Mouse (Mus musculus): ENCODE results near the gene Ifnar2. TPM values are rescaled to one million over a fixed set of nuclear protein-coding genes. Genes with fewer than 3 reads are reported as not detected.
A peak's percentile ranks its signal among the peaks of the same experiment; 100 is the strongest.

Gene Ifnar2
- total and polyA plus RNA-seq, 3 experiments = 33.1 to 34.9 (median 34.5) TPM

DNA sequence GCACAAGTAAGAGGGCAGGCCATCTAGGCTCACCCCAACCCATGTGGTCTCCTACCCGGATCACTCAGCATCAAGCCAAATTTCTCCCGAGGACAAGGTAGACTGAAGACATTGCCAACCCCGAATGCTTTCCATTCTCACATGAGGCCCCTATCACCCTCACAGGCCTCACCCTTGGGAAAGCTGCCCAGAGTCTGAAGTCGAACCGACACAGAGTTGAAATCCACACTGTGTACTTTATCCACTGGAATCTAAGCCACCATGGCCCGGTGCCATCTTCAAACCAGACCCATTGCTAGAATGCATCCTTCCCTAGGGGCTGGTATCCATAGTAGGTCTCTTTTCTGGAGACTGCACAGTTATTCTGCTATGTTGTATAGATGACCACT, 74.9 kb downstream of the Ifnar2 start:
- Histone ChIP-seq H3K9ac (ENCODE audit: insufficient read depth, low read depth) (no peak overlapping the region), H3K4me3 (replicated peaks in 1 of 3; ENCODE audit: low read depth in 2 of 3, low read length in 2 of 3, poor library complexity in 1 of 3) (no peak overlapping the region), H3K79me2 (replicated peaks; ENCODE audit: control insufficient read depth, extremely low read depth, insufficient read depth, poor library complexity, severe bottlenecking) (no peaks in the 10 kb centered on the region), H3K4me2 (ENCODE audit: insufficient read depth, low read depth, poor library complexity, severe bottlenecking) (peak overlapping the region; percentile 35; the same call in 1 of the 2 replicates), H3K27ac (ENCODE audit: insufficient read depth, low read depth) (peak overlapping the region; percentile 65), H3K36me3 (replicated peaks in 1 of 2; ENCODE audit: control insufficient read depth in 1 of 2, insufficient read depth in 1 of 2, low read length in 1 of 2) (no peaks in the 10 kb centered on the region), H3K4me1 (ENCODE audit: control insufficient read depth in 1 of 2, insufficient read depth in 2 of 2) (peaks cover 31 to 87% of the 10 kb centered on the region in 2 experiments), H3K9me3 (replicated peaks; ENCODE audit: low read length) (peaks cover 4% of the 10 kb centered on the region), H3K27me3 (replicated peaks) (no peaks in the 10 kb centered on the region)
- in situ Hi-C loops (cut with MboI; ENCODE audit: low pct_ligation_motif_present, low pct_unique_long_range_greater_than_20kb, low sequenced_read_pairs) (no loop called here), dilution Hi-C loops (cut with MboI; ENCODE audit: extremely low pct_ligation_motif_present, extremely low pct_unique_long_range_greater_than_20kb, low sequenced_read_pairs) (no loop called here)
- no peak for TF ChIP-seq E2F4 (IDR thresholded peaks at IDR 0.05; ENCODE audit: insufficient replicate concordance, low read depth, low read length)
- TF ChIP-seq JUND (conservative IDR thresholded peaks at IDR 0.05; ENCODE audit: low read depth, low read length) = 0 out of 2 replicates have a peak, but pooled peaks have one; percentile 0
- TF ChIP-seq MEF2A (IDR thresholded peaks at IDR 0.05; ENCODE audit: borderline replicate concordance, low read depth, low read length) = no peak
- TF ChIP-seq RAD21 (IDR thresholded peaks at IDR 0.05; ENCODE audit: low read depth, low read length) = no peak
- TF ChIP-seq ZKSCAN1 (IDR thresholded peaks at IDR 0.05; ENCODE audit: borderline replicate concordance, low read depth, low read length) = peak; percentile 27; the same call in 1 of the 2 replicates
- TF ChIP-seq ZMIZ1 (IDR thresholded peaks at IDR 0.05; ENCODE audit: low read depth, low read length) = 0 out of 2 replicates have a peak, but pooled peaks have one; percentile 4
- no peak for TF ChIP-seq ELF1 (IDR thresholded peaks at IDR 0.05; ENCODE audit: low read depth, low read length)
- TF ChIP-seq CTCF (conservative IDR thresholded peaks at IDR 0.05 in 1 of 2, IDR thresholded peaks at IDR 0.05 in 1 of 2; ENCODE audit: low read depth in 2 of 2, low read length in 2 of 2) = no peak
- no peak for TF ChIP-seq PAX5 (IDR thresholded peaks at IDR 0.05; ENCODE audit: low read length)
- TF ChIP-seq ETS1 (conservative IDR thresholded peaks at IDR 0.05; ENCODE audit: low read depth, low read length) = no peak
- TF ChIP-seq KAT2A (IDR thresholded peaks at IDR 0.05; ENCODE audit: insufficient replicate concordance, low read length) = no peak
- DNase-seq (ENCODE audit: extremely low read depth) = no peak

DNA sequence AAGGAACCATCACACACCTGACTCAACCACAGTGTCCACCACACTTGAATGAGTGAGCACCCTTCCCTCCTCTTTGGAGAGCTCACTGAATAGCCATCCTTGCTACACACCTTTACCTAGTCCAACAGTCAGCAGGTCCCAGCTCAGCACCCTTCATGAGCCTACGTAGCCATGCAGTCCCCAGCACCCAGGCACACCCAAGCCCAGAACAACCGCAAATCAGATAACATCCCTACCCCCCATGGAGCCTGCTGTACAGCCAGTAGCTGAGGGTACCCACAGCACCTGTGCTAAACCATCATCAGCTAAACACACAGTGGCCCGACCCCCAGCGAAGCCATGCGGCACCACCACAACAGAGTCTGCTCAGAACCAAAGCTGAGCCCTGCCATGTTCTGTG, 75.5 kb downstream of the Ifnar2 start:
- Histone ChIP-seq H3K4me1 (ENCODE audit: control insufficient read depth in 1 of 2, insufficient read depth in 2 of 2) (peaks cover 32 to 87% of the 10 kb centered on the region in 2 experiments), H3K36me3 (replicated peaks in 1 of 2; ENCODE audit: control insufficient read depth in 1 of 2, insufficient read depth in 1 of 2, low read length in 1 of 2) (no peaks in the 10 kb centered on the region), H3K27ac (ENCODE audit: insufficient read depth, low read depth) (no peak overlapping the region), H3K4me3 (replicated peaks in 1 of 3; ENCODE audit: low read depth in 2 of 3, low read length in 2 of 3, poor library complexity in 1 of 3) (no peak overlapping the region), H3K9me3 (replicated peaks; ENCODE audit: low read length) (peaks cover 4% of the 10 kb centered on the region), H3K79me2 (replicated peaks; ENCODE audit: control insufficient read depth, extremely low read depth, insufficient read depth, poor library complexity, severe bottlenecking) (no peaks in the 10 kb centered on the region), H3K9ac (ENCODE audit: insufficient read depth, low read depth) (no peak overlapping the region), H3K27me3 (replicated peaks) (no peaks in the 10 kb centered on the region), H3K4me2 (ENCODE audit: insufficient read depth, low read depth, poor library complexity, severe bottlenecking) (no peak overlapping the region)
- no peak for TF ChIP-seq MYC (IDR thresholded peaks at IDR 0.05; ENCODE audit: low read depth, low read length)
- TF ChIP-seq JUN (IDR thresholded peaks at IDR 0.05; ENCODE audit: insufficient read depth, low read depth, low read length) = no peak
- no peak for TF ChIP-seq MEF2A (IDR thresholded peaks at IDR 0.05; ENCODE audit: borderline replicate concordance, low read depth, low read length)
- TF ChIP-seq SMC3 (IDR thresholded peaks at IDR 0.05; ENCODE audit: low read depth, low read length) = no peak
- TF ChIP-seq SIN3A (IDR thresholded peaks at IDR 0.05; ENCODE audit: low read length) = no peak
- no peak for TF ChIP-seq PAX5 (IDR thresholded peaks at IDR 0.05; ENCODE audit: low read length)
- TF ChIP-seq ETS1 (conservative IDR thresholded peaks at IDR 0.05; ENCODE audit: low read depth, low read length) = no peak
- TF ChIP-seq TCF12 (IDR thresholded peaks at IDR 0.05; ENCODE audit: low read depth, low read length) = no peak
- TF ChIP-seq RAD21 (IDR thresholded peaks at IDR 0.05; ENCODE audit: low read depth, low read length) = no peak
- no peak for TF ChIP-seq MAX (IDR thresholded peaks at IDR 0.05; ENCODE audit: low read length)
- TF ChIP-seq NRF1 (IDR thresholded peaks at IDR 0.05; ENCODE audit: low read depth, low read length) = no peak
- TF ChIP-seq E2F4 (IDR thresholded peaks at IDR 0.05; ENCODE audit: insufficient replicate concordance, low read depth, low read length) = no peak
- no peak for TF ChIP-seq HCFC1 (IDR thresholded peaks at IDR 0.05; ENCODE audit: low read depth, low read length)
- TF ChIP-seq MAZ (IDR thresholded peaks at IDR 0.05; ENCODE audit: low read depth, low read length) = no peak
- TF ChIP-seq UBTF (IDR thresholded peaks at IDR 0.05; ENCODE audit: low read depth, low read length) = no peak
- no peak for TF ChIP-seq KAT2A (IDR thresholded peaks at IDR 0.05; ENCODE audit: insufficient replicate concordance, low read length)
- TF ChIP-seq ZC3H11A (IDR thresholded peaks at IDR 0.05; ENCODE audit: low read depth, low read length) = no peak
- dilution Hi-C loops (cut with MboI; ENCODE audit: extremely low pct_ligation_motif_present, extremely low pct_unique_long_range_greater_than_20kb, low sequenced_read_pairs) (no loop called here), in situ Hi-C loops (cut with MboI; ENCODE audit: low pct_ligation_motif_present, low pct_unique_long_range_greater_than_20kb, low sequenced_read_pairs) (no loop called here)
- no peak for DNase-seq (ENCODE audit: extremely low read depth)
